9 mouse cellular contexts compared by ENCODE assay signal in the genomic region with DNA sequence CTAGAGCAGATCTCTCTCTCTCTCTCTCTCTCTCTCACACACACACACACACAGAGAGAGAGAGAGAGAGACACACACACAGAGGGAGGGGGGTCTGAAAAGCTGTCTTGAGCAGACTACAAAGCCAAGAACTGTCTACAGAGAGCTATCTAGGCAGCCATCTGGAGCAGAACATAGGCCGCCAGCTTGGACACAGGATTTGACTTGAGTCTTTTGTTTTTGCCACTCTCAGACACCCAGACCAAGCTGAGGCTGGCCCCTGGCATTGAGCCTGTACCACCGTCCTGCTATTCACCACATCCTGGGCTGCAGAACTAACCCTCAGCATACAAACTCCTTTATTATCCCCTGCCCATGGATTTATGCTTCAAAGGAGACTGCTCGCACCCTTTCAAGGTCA. TPM values are rescaled to one million over a fixed set of nuclear protein-coding genes. Genes with fewer than 3 reads are reported as not detected.
DNase-seq lines count a peak whose midpoint lies in the region; ATAC-seq and TF ChIP-seq lines count a peak whose summit lies in the region.
"Had no signal": no experiment of that assay in that cellular context is flagged by ENCODE, and none has a peak within 500 bp of the region (broad histone marks: within the 10 kb centered on the region; RNA-seq: fewer than 3 reads in every experiment).

No protein-coding gene starts in this region.

- TF ChIP-seq POLR2A in thymus, adult 2 months (IDR thresholded peaks at IDR 0.05; ENCODE audit: control insufficient read depth, extremely low read depth, insufficient read depth, low read length, poor library complexity) = no peak

- no peaks in the 10 kb centered on the region for H3K9me3 ChIP-seq in forebrain, embryonic 12.5 days
- no peaks in the 10 kb centered on the region for H3K9me3 ChIP-seq in forebrain, embryonic 10.5 days
- H3K9me3 ChIP-seq in lung, embryonic 15.5 days = no peaks in the 10 kb centered on the region
- no peaks in the 10 kb centered on the region for H3K9me3 ChIP-seq in hindbrain, embryonic 15.5 days

- H3K36me3 ChIP-seq in forebrain, embryonic 12.5 days (replicated peaks) = peaks cover 9% of the 10 kb centered on the region; the same call in 1 of the 2 replicates
- H3K36me3 ChIP-seq in forebrain, embryonic 10.5 days (replicated peaks) = peaks cover 17% of the 10 kb centered on the region
- H3K36me3 ChIP-seq in lung, embryonic 15.5 days = peaks cover 6% of the 10 kb centered on the region; the same call in 1 of the 2 replicates
- peaks cover 11% of the 10 kb centered on the region for H3K36me3 ChIP-seq in hindbrain, embryonic 15.5 days
- no peaks in the 10 kb centered on the region for H3K36me3 ChIP-seq in thymus, adult 2 months (ENCODE audit: control insufficient read depth, insufficient read depth, low read length)

- no peak overlapping the region for H3K9ac ChIP-seq in forebrain, embryonic 12.5 days
- no peak overlapping the region for H3K9ac ChIP-seq in lung, embryonic 15.5 days
- no peak overlapping the region for H3K9ac ChIP-seq in hindbrain, embryonic 15.5 days

- TF ChIP-seq CTCF in thymus, adult 2 months (IDR thresholded peaks at IDR 0.05; ENCODE audit: borderline replicate concordance, control insufficient read depth, extremely low read depth, insufficient read depth, low read length, poor library complexity) = no peak

- H3K4me3 ChIP-seq in forebrain, embryonic 12.5 days (replicated peaks) = no peak overlapping the region
- H3K4me3 ChIP-seq in forebrain, embryonic 10.5 days = no peak overlapping the region
- no peak overlapping the region for H3K4me3 ChIP-seq in lung, embryonic 15.5 days
- no peak overlapping the region for H3K4me3 ChIP-seq in hindbrain, embryonic 15.5 days
- no peak overlapping the region for H3K4me3 ChIP-seq in thymus, adult 2 months (ENCODE audit: control insufficient read depth, insufficient read depth, low read length)

- no peak for ATAC-seq in forebrain, embryonic 12.5 days (ENCODE audit: low FRiP score)
- no peak for ATAC-seq in lung, embryonic 15.5 days (ENCODE audit: borderline replicate concordance, extremely low read depth, low FRiP score, low TSS enrichment)
- ATAC-seq in hindbrain, embryonic 15.5 days (ENCODE audit: low FRiP score, low read depth) = peak; percentile 77

- H3K4me2 ChIP-seq in forebrain, embryonic 12.5 days = no peak overlapping the region
- no peak overlapping the region for H3K4me2 ChIP-seq in lung, embryonic 15.5 days
- no peak overlapping the region for H3K4me2 ChIP-seq in hindbrain, embryonic 15.5 days

- peak overlapping the region; percentile 26; the same call in 1 of the 2 replicates for H3K27ac ChIP-seq in forebrain, embryonic 12.5 days
- no peak overlapping the region for H3K27ac ChIP-seq in forebrain, embryonic 10.5 days
- peak overlapping the region; percentile 42; the same call in 1 of the 2 replicates for H3K27ac ChIP-seq in lung, embryonic 15.5 days
- H3K27ac ChIP-seq in hindbrain, embryonic 15.5 days (replicated peaks) = peak overlapping the region; percentile 61
- H3K27ac ChIP-seq in thymus, adult 2 months (ENCODE audit: control insufficient read depth, insufficient read depth, low read length) = no peak overlapping the region

- no peaks in the 10 kb centered on the region for H3K27me3 ChIP-seq in forebrain, embryonic 12.5 days
- H3K27me3 ChIP-seq in forebrain, embryonic 10.5 days (ENCODE audit: poor library complexity, severe bottlenecking) = no peaks in the 10 kb centered on the region
- H3K27me3 ChIP-seq in lung, embryonic 15.5 days = no peaks in the 10 kb centered on the region
- H3K27me3 ChIP-seq in hindbrain, embryonic 15.5 days = no peaks in the 10 kb centered on the region
- no peaks in the 10 kb centered on the region for H3K27me3 ChIP-seq in thymus, adult 2 months (ENCODE audit: control insufficient read depth, insufficient read depth, low read length)

- 47% methylated on average over 3 of the region's 3 CpGs for WGBS in forebrain, embryonic 12.5 days
- WGBS in forebrain, embryonic 10.5 days = 73% methylated on average over 3 of the region's 3 CpGs
- WGBS in lung, embryonic 15.5 days = 53% methylated on average over 3 of the region's 3 CpGs
- 32% methylated on average over 3 of the region's 3 CpGs for WGBS in hindbrain, embryonic 15.5 days
- WGBS in thymus, adult 2 months = 59% methylated on average over 3 of the region's 3 CpGs

- DNase-seq in forebrain, embryonic 10.5 days (ENCODE audit: extremely low spot score, low spot score) = no peak
- DNase-seq in lung, postnatal 10 days = no peak
- peak; percentile 28 for DNase-seq in right cerebral cortex, postnatal 14 days
- DNase-seq in embryo, embryonic 9.5 days (ENCODE audit: extremely low spot score) = no peak
- no peak for DNase-seq in thymus, adult 2 months
- DNase-seq: B cell, adult 2 months had no signal

- 0 out of 2 replicates have a peak, but pooled peaks cover 5% of the 10 kb centered on the region for H3K4me1 ChIP-seq in forebrain, embryonic 12.5 days
- H3K4me1 ChIP-seq in forebrain, embryonic 10.5 days = peaks cover 5% of the 10 kb centered on the region; the same call in 1 of the 2 replicates
- H3K4me1 ChIP-seq in lung, embryonic 15.5 days = peaks cover 27% of the 10 kb centered on the region
- H3K4me1 ChIP-seq in hindbrain, embryonic 15.5 days (replicated peaks) = peaks cover 11% of the 10 kb centered on the region
- H3K4me1 ChIP-seq in thymus, adult 2 months (replicated peaks; ENCODE audit: control insufficient read depth, insufficient read depth, low read length) = peaks cover 3% of the 10 kb centered on the region; the same call in 1 of the 2 replicates

RNA-seq across cellular contexts. Expression of a gene that starts 20.1 kb away (rescaled TPM):
- polyA plus RNA-seq in forebrain, embryonic 12.5 days (2016; fragmentation: Nextera tagmentation; extraction: Ambion mirVana) = 47.1 and 47.5 TPM in 2 replicates
- polyA plus RNA-seq in forebrain, embryonic 10.5 days (2016; fragmentation: Nextera tagmentation; extraction: Ambion mirVana) = 41.4 and 42.8 TPM in 2 replicates
- 115 and 127 TPM in 2 replicates for polyA plus RNA-seq in lung, embryonic 15.5 days (2015; fragmentation: Nextera tagmentation; extraction: Ambion mirVana)
- 104 and 109 TPM in 2 replicates for polyA plus RNA-seq in hindbrain, embryonic 15.5 days (2015; fragmentation: Nextera tagmentation; extraction: Ambion mirVana)
- polyA plus RNA-seq in thymus, adult 2 months (2012; rRNA removed) = 66.8 and 88.9 TPM in 2 replicates

RNA-seq across cellular contexts. Expression of a gene that starts 49.4 kb away (rescaled TPM):
- 32.4 and 34.8 TPM in 2 replicates for polyA plus RNA-seq in forebrain, embryonic 12.5 days (2016; fragmentation: Nextera tagmentation; extraction: Ambion mirVana)
- polyA plus RNA-seq in forebrain, embryonic 10.5 days (2016; fragmentation: Nextera tagmentation; extraction: Ambion mirVana) = 25.0 and 26.3 TPM in 2 replicates
- polyA plus RNA-seq in lung, embryonic 15.5 days (2015; fragmentation: Nextera tagmentation; extraction: Ambion mirVana) = 31.3 and 33.6 TPM in 2 replicates
- 25.7 and 26.0 TPM in 2 replicates for polyA plus RNA-seq in hindbrain, embryonic 15.5 days (2015; fragmentation: Nextera tagmentation; extraction: Ambion mirVana)
- 13.3 and 14.3 TPM in 2 replicates for polyA plus RNA-seq in thymus, adult 2 months (2012; rRNA removed)

Comparison
In these comparisons a context has a peak if more than half of its experiments do, and no peak if none do; other contexts are left out.
1. H3K27ac ChIP-seq: peak in forebrain, embryonic 12.5 days (single experiment), lung, embryonic 15.5 days (single experiment) and hindbrain, embryonic 15.5 days (single experiment); none in forebrain, embryonic 10.5 days (single experiment) and thymus, adult 2 months (single experiment).